Mouse (Mus musculus) hindbrain, embryonic 12.5 days (tissue): ENCODE data around the gene Rfx4. TPM values are rescaled to one million over a fixed set of nuclear protein-coding genes. Genes with fewer than 3 reads are reported as not detected.

ENCODE experiments used
- ATAC-seq: fragments of 200-750 bp; cut with Nextera tagmentation; 2 replicates; pipeline ENCODE4 v1.8.0; 2017; ENCODE audit warnings: moderate TSS enrichment; ENCODE audit not compliant: low FRiP score
- H3K27ac ChIP-seq: fragments of 300-500 bp; sonication (generic); 2 replicates; pipeline ENCODE4 v1.5.1; 2016; ENCODE audit warnings: mild to moderate bottlenecking
- H3K27me3 ChIP-seq: fragments of 300-500 bp; sonication (generic); 2 replicates; pipeline ENCODE4 v1.6.1; 2016; ENCODE audit warnings: mild to moderate bottlenecking
- H3K36me3 ChIP-seq: fragments of 300-500 bp; sonication (generic); 2 replicates; pipeline ENCODE4 v1.6.1; 2016; ENCODE audit warnings: mild to moderate bottlenecking
- H3K4me1 ChIP-seq: fragments of 300-500 bp; sonication (generic); 2 replicates; pipeline ENCODE4 v1.6.1; 2016
- H3K4me2 ChIP-seq: fragments of 300-500 bp; sonication (generic); replicated peaks from 2 replicates; pipeline ENCODE4 v1.6.1; 2016; ENCODE audit warnings: mild to moderate bottlenecking
- H3K4me3 ChIP-seq: fragments of 300-500 bp; sonication (generic); 2 replicates; pipeline ENCODE4 v1.5.1; 2016; ENCODE audit warnings: mild to moderate bottlenecking
- H3K9ac ChIP-seq: fragments of 300-500 bp; sonication (generic); 2 replicates; pipeline ENCODE4 v1.6.1; 2016; ENCODE audit warnings: mild to moderate bottlenecking, moderate library complexity
- H3K9me3 ChIP-seq: fragments of 300-500 bp; sonication (generic); replicated peaks from 2 replicates; pipeline ENCODE4 v1.6.1; 2016; ENCODE audit warnings: mild to moderate bottlenecking
- WGBS: fragments of 180-500 bp; shearing (Covaris S2); methylation state at CpG from one replicate; pipeline ENCODE4 v1.1.7; 2016; 5-methylcytosine and 5-hydroxymethylcytosine counted together
- polyA plus RNA-seq: library from polyadenylated mRNA; unstranded; fragments of >200 nt; fragmentation: Nextera tagmentation; extraction: Ambion mirVana; gene quantifications from 2 replicates; pipeline ENCODE4 v1.2.1, GENCODE M21; 2016

The Rfx4 gene
- polyA plus RNA-seq, 1 experiment from 2014 or later = 49.2 TPM

- H3K36me3 ChIP-seq = 0 out of 2 replicates have a peak, but pooled peaks cover 11% of the 10 kb centered on the region
- H3K4me2 ChIP-seq = no peak overlapping the region
- H3K9ac ChIP-seq = no peak overlapping the region
- no peak overlapping the region for H3K4me3 ChIP-seq
- H3K27me3 ChIP-seq = no peaks in the 10 kb centered on the region
- 56% methylated on average over 4 of the region's 4 CpGs for WGBS
- no peaks in the 10 kb centered on the region for H3K9me3 ChIP-seq
- 0 out of 2 replicates have a peak overlapping the region, but pooled peaks have one; percentile 40 for H3K27ac ChIP-seq
- peaks cover 3% of the 10 kb centered on the region; the same call in 1 of the 2 replicates for H3K4me1 ChIP-seq
- no peak for ATAC-seq
Observed at GRCm38 (mm10) chr10:84889096-84889846, 133.4 kb downstream of the Rfx4 start.

GRCm38 (mm10) chr10:84895810-84896358, 140.0 kb downstream of the Rfx4 start:
- no peak for ATAC-seq
- no peak overlapping the region for H3K27ac ChIP-seq
- 91% methylated on average over 10 of the region's 10 CpGs for whole genome bisulfite sequencing
- H3K9me3 ChIP-seq = no peaks in the 10 kb centered on the region
- H3K27me3 ChIP-seq = no peaks in the 10 kb centered on the region
- no peak overlapping the region for H3K9ac ChIP-seq
- 0 out of 2 replicates have a peak, but pooled peaks cover 21% of the 10 kb centered on the region for H3K36me3 ChIP-seq
- no peak overlapping the region for H3K4me2 ChIP-seq
- H3K4me1 ChIP-seq = no peaks in the 10 kb centered on the region
- H3K4me3 ChIP-seq = no peak overlapping the region

GRCm38 (mm10) chr10:84896941-84897930, 141.4 kb downstream of the Rfx4 start:
- no peak overlapping the region for H3K4me3 ChIP-seq
- no peaks in the 10 kb centered on the region for H3K27me3 ChIP-seq
- H3K27ac ChIP-seq = no peak overlapping the region
- H3K9me3 ChIP-seq = no peaks in the 10 kb centered on the region
- no peak for ATAC-seq
- peaks cover 3% of the 10 kb centered on the region; the same call in 1 of the 2 replicates for H3K4me1 ChIP-seq
- no peak overlapping the region for H3K4me2 ChIP-seq
- H3K36me3 ChIP-seq = peaks cover 21% of the 10 kb centered on the region; the same call in 1 of the 2 replicates
- H3K9ac ChIP-seq = no peak overlapping the region
- WGBS = 71% methylated on average over 9 of the region's 9 CpGs

- Histone ChIP-seq H3K4me1 (peaks cover 8% of the 10 kb centered on the region), H3K9me3 (no peaks in the 10 kb centered on the region), H3K36me3 (peaks cover 24% of the 10 kb centered on the region; the same call in 1 of the 2 replicates), H3K27ac (no peak overlapping the region), H3K4me2 (no peak overlapping the region), H3K4me3 (no peak overlapping the region), H3K27me3 (no peaks in the 10 kb centered on the region), H3K9ac (no peak overlapping the region)
- WGBS = 80% methylated on average over 3 of the region's 3 CpGs
- no peak for ATAC-seq
Observed at GRCm38 (mm10) chr10:84898144-84898979, 142.5 kb downstream of the Rfx4 start.

- peaks cover 16% of the 10 kb centered on the region for H3K4me1 ChIP-seq
- ATAC-seq = no peak
- WGBS = 59% methylated on average over 5 of the region's 5 CpGs
Observed at GRCm38 (mm10) chr10:84901676-84902075, 145.8 kb downstream of the Rfx4 start.

GRCm38 (mm10) chr10:84902213-84902612, 146.4 kb downstream of the Rfx4 start:
- H3K9ac ChIP-seq = no peak overlapping the region
- H3K36me3 ChIP-seq = peaks cover 16% of the 10 kb centered on the region; the same call in 1 of the 2 replicates
- H3K4me3 ChIP-seq = no peak overlapping the region
- no peaks in the 10 kb centered on the region for H3K27me3 ChIP-seq
- 74% methylated on average over 2 of the region's 2 CpGs for WGBS
- no peak overlapping the region for H3K27ac ChIP-seq
- no peak overlapping the region for H3K4me2 ChIP-seq
- H3K4me1 ChIP-seq = peaks cover 16% of the 10 kb centered on the region
- H3K9me3 ChIP-seq = no peaks in the 10 kb centered on the region
- ATAC-seq = no peak

More at GRCm38 (mm10) chr10:84901676-84902075, 145.8 kb downstream of the Rfx4 start:
- Histone ChIP-seq H3K4me3 (no peak overlapping the region), H3K36me3 (peaks cover 21% of the 10 kb centered on the region; the same call in 1 of the 2 replicates), H3K27ac (no peak overlapping the region), H3K9me3 (no peaks in the 10 kb centered on the region), H3K27me3 (no peaks in the 10 kb centered on the region), H3K9ac (no peak overlapping the region), H3K4me2 (no peak overlapping the region)

GRCm38 (mm10) chr10:84903307-84903706, 147.4 kb downstream of the Rfx4 start:
- Histone ChIP-seq H3K36me3 (peaks cover 14% of the 10 kb centered on the region; the same call in 1 of the 2 replicates), H3K27ac (peak overlapping the region; percentile 60), H3K4me2 (peak overlapping the region; percentile 15; the same call in 1 of the 2 replicates), H3K27me3 (no peaks in the 10 kb centered on the region), H3K9ac (no peak overlapping the region), H3K4me1 (peaks cover 16% of the 10 kb centered on the region), H3K4me3 (no peak overlapping the region), H3K9me3 (no peaks in the 10 kb centered on the region)
- ATAC-seq = 0 out of 2 replicates have a peak, but pooled peaks have one; percentile 35
- WGBS = 43% methylated on average over 7 of the region's 7 CpGs

GRCm38 (mm10) chr10:84903742-84904141, 147.9 kb downstream of the Rfx4 start:
- Histone ChIP-seq H3K4me2 (peak overlapping the region; percentile 15; the same call in 1 of the 2 replicates), H3K9me3 (no peaks in the 10 kb centered on the region), H3K9ac (no peak overlapping the region), H3K4me1 (peaks cover 16% of the 10 kb centered on the region), H3K27ac (peak overlapping the region; percentile 60), H3K27me3 (no peaks in the 10 kb centered on the region), H3K36me3 (peaks cover 10% of the 10 kb centered on the region; the same call in 1 of the 2 replicates), H3K4me3 (no peak overlapping the region)
- WGBS = 12% methylated on average over 5 of the region's 5 CpGs
- ATAC-seq = 0 out of 2 replicates have a peak, but pooled peaks have one; percentile 20

- no peak overlapping the region for H3K4me3 ChIP-seq
- H3K36me3 ChIP-seq = 0 out of 2 replicates have a peak, but pooled peaks cover 3% of the 10 kb centered on the region
- no peak for ATAC-seq
- H3K9me3 ChIP-seq = no peaks in the 10 kb centered on the region
- 85% methylated on average over 9 of the region's 9 CpGs for WGBS
- H3K4me2 ChIP-seq = no peak overlapping the region
- no peaks in the 10 kb centered on the region for H3K27me3 ChIP-seq
- no peak overlapping the region; the same call in 1 of the 2 replicates for H3K27ac ChIP-seq
- H3K9ac ChIP-seq = no peak overlapping the region
- H3K4me1 ChIP-seq = peaks cover 37% of the 10 kb centered on the region
Observed at GRCm38 (mm10) chr10:84906895-84907294, 151.0 kb downstream of the Rfx4 start.

- no peaks in the 10 kb centered on the region for H3K27me3 ChIP-seq
- H3K4me3 ChIP-seq = no peak overlapping the region
- H3K36me3 ChIP-seq = no peaks in the 10 kb centered on the region
- no peak for ATAC-seq
- no peak overlapping the region for H3K9ac ChIP-seq
- H3K9me3 ChIP-seq = no peaks in the 10 kb centered on the region
- H3K4me1 ChIP-seq = peaks cover 32% of the 10 kb centered on the region
- 84% methylated on average over 3 of the region's 3 CpGs for WGBS
- H3K27ac ChIP-seq = no peak overlapping the region
- H3K4me2 ChIP-seq = no peak overlapping the region
Observed at GRCm38 (mm10) chr10:84908006-84908405, 152.1 kb downstream of the Rfx4 start.

- no peaks in the 10 kb centered on the region for H3K36me3 ChIP-seq
- H3K9me3 ChIP-seq = no peaks in the 10 kb centered on the region
- H3K27me3 ChIP-seq = no peaks in the 10 kb centered on the region
- H3K4me3 ChIP-seq = no peak overlapping the region
- no peak for ATAC-seq
- H3K9ac ChIP-seq = no peak overlapping the region
- H3K4me1 ChIP-seq = peaks cover 28% of the 10 kb centered on the region
- no peak overlapping the region for H3K27ac ChIP-seq
- WGBS = 85% methylated on average over 3 of the region's 3 CpGs
- H3K4me2 ChIP-seq = no peak overlapping the region
Observed at GRCm38 (mm10) chr10:84908471-84908870, 152.6 kb downstream of the Rfx4 start.
